Mouse (Mus musculus): ENCODE measurements around the gene Ifnar1. TPM values are rescaled to one million over a fixed set of nuclear protein-coding genes. Genes with fewer than 3 reads are reported as not detected.

The Ifnar1 gene
- polyA plus RNA-seq, 1 experiment from 2014 or later, result 40.9 TPM

DNA sequence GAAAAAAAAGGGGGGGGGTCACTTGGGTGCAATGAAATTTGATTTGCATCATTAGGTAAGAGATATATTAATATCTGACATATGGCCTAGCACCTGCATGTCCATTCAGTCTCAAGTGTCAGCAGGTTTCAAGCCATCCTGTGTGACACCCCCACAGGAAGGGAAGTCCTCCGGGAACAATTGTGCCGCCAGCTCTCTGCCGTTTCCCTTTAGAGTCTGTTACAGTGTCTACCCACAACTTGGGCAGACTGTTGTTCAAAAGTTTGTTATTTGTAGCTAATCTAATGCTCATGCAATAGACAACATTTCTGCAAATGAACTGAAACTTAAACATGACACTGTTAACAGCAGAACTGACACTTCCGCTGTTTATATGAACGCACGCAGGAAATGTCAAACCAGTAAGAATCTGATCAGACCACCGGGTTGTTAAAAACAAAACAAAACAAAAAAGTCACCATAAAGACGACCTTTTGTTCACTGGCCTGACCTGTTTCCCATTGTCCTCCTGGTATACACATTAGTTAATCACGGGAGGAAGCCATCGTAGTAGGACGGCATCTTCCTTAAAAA, 23.9 kb upstream of the Ifnar1 start:
- DNase-seq (ENCODE audit: low spot score), result no peak

DNA sequence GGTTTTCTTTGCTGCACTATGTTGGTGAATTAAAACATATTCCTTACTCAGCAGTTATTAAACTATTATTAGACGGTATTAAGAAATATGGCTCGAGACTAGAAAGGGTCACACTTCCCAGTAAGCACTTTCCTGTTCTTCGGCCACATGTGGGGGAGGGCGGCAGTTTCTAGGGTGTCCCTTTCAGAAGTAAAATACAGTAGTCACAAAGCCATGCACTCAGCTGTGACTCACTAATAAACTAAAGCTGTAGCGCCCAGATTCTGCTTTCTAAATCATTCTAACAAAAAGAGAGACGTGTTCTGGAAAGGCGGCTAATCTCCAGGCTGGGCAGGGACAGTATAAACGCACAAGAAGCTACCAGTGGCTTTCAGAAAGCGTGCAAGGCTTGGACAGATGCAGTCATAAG, 23.3 kb upstream of the Ifnar1 start:
- DNase-seq (ENCODE audit: low spot score), result no peak

DNA sequence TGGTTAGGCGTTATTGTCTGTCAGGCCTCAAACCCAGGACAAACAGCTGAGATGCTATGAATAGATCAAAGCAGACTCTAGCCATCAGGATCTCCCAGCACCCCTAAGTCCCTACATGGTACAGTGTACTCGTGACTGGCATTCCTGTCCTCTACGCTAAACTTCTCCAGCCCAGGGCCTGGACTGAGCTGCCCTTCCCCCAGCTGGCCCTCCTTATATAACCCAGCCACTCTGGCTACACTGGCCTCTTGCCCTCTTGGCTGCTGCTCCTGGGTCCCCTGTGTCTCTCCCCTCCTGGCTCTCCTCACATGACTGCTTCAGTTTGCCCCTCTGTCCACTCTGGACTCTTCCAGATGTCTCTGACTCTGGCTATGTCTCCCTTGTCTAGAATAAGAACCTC, 22.4 kb upstream of the Ifnar1 start:
- DNase-seq (ENCODE audit: low spot score), result no peak

DNA sequence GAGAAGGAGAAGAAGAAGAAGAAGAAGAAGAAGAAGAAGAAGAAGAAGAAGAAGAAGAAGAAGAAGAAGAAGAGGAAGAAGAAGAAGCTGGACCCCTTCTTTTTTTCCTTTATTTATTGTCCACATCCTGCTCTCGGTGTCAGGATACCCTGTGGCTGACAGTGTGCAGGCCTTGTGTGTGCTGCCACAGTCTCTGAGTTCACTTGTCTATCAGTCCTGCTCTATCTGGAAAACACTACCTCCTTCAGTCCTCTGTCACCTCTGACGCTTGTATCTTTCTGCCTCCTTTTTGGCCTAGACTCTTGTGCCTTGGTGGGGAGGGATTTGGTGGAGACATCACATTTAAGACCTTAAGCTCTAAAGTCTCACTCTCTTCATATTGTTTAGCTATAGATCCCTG, 21.6 kb upstream of the Ifnar1 start:
- no peak for DNase-seq (ENCODE audit: low spot score)

DNA sequence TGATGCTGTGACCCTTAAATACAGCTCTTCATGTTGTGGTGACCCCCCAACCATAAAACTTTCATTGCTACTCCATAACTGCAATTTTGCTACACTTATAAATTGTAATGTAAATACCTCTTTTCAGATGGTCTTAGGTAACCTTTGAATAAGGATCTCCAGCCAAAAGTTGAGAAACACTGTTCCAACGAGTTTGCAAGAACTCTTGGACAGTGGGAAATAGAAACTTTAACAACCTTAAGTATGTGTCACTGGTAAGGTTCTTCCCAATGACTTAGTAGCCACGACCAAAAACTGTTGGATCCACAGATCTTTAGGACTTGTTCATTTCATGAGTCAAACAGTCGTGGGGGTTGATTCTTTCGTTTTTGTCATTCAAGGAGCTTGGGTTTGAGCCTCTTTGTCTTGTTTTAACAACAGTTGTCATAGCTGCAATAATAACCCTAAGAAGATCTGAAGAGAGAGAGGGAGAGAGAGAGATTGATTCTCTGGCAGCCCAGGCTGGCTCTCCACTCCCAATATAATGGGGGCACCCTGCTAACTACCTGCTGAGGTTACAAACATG, 21.1 kb upstream of the Ifnar1 start:
- DNase-seq (ENCODE audit: low spot score), result no peak

DNA sequence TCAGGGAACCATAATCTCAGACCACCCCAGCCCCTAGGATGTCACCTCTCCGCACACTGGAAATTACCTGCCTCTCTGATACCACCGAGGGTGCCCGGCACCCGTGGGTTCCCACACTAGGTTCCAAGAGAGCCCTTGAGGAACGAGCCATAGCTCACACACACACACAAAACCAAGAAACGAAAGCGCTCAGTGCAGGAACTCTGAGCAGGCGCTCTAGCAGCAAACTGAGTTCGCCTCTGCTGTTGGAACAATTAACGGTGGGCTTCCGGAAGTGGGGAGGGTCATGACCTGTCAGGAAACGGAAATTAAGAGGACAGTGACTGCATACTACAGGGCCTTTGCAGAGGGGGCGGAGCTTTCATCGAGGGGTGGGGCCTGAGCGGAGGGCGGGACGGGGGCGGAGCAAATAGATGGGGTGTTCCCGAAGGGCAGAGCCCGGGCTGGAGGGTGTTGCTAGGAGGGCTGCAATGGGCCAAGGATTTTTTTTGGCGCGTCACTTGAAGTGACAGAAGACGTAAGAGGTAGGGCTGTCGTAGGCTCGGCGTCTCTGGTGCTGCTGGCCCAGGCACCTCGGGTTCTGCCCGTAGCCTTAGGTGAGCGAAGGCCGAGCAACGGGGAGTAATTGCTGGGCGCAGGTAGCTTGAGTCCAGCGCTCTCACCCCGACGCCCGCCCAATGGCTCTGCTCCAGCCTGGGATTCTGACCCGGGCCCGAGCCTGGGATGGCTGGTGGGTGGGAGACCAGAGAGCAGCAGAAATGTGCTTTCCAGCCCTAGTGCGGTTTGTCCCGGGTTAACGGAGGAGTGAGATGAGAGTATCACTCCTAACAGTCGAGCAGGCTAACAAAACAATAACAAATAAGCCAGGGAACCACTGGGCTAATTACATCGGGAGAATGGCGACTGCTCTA, 20.2 kb upstream of the Ifnar1 start:
- peak; percentile 95 for DNase-seq (ENCODE audit: low spot score)

DNA sequence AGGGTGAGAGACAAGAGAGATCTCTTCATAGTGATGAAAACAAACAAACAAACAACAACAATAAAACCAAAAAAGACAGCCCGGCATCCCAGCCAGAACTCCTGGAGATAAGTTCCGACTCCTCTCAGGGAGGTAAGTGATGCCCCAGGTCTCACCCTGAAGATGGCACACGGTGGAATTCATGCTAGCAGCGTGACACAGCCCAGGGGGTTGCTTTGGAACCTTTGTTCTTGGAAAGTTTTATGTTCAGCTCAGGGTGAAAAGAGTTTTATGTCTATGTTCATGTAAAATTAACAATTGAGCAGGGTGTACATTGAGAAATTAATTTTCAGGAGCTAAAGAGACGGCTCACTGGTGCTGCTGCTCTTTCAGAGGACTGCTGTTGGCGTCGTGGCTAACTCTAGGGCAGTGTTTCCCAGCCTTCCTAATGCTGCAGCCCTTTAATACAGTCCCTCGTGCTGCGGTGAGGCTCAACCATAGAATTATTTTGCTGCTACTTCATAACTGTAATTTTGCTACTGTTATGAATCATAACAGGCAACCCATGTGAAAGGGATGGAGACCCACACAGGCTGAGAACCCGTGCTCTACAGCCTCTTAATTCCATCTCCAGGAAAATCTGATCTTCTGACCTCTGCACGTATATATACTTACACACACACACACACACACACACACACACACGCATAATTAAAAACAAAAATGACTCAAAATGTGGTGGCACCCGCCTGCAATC, 19.4 kb upstream of the Ifnar1 start:
- DNase-seq (ENCODE audit: low spot score), result peak; percentile 23

DNA sequence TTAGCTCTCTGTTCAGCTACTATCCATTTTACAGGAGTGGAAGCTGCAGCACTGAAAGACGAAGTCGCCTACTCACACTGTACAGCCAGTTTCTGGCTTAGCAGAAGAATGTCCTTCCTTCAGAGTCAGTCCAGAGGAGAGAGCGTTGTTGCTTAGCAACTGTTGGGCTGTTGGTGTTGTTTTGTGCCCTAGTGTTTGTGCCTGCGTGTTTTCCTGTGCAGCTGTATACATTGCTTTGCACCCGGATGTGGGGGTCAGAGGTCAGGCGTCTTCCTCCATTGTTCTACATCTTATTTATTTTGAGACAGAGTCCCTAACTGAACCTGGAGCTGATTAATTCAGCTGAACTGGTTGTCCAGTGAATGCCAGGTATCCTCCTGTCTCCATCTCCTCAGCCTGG, 18.5 kb upstream of the Ifnar1 start:
- DNase-seq (ENCODE audit: low spot score), result peak; percentile 65

DNA sequence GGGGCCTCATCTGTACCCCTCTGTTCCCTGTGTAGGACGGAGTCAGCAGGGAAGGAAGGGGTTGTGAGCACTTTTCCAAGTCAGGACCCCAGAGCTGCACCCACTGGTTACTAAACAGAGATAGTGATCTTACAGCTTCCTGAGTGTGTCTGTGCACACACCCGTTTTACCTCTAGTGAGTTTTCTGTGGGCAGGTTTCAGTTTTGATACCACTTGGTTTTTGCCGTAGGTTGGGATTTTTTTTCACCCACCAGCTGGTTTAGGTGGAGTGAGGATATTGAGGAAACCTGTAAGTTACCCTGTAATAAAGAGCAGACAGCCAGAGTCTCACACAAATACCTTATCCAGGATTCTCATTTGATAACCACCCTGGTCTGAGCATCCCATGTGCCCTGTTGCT, 14.6 kb upstream of the Ifnar1 start:
- DNase-seq (ENCODE audit: low spot score), result peak; percentile 32

DNA sequence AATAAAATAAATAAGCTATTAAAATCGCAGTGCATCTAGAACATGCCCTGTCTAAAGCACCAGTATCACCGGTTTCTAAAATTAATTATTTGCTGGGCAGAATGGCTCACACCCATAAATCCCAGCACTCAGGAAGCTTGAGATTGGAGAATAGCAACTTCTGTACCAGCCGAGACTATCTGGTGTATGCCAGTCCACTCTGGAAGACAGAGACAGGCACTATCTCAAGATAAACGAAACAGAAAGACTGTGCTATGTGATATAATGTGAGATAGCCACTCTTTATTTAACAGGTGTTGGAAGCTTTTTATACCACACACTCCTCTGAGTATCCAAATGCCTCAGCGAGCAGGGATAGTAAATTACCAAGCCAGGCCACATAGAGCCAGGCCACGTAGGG, 13.6 kb upstream of the Ifnar1 start:
- no peak for DNase-seq (ENCODE audit: low spot score)

DNA sequence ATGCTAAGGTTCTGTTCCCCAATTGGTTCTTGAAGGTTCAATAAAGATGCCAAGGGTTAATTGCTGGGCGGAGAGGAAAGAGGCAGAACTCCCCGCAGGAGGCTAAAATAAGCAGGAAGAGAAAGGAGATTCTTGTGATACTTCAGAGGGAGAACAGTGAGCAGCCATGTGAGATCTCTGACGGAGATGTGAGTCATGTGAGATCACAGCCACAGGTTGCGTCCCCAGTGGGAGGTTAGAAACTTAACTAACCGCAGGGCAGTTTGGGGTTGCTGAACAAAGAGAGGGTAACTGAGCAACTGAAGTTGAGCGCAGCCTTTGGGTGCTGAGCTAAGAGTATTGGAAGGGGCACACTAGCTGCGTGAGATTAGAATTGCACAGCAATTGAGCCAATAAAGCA, 9.3 kb upstream of the Ifnar1 start:
- DNase-seq (ENCODE audit: low spot score), result peak; percentile 77

DNA sequence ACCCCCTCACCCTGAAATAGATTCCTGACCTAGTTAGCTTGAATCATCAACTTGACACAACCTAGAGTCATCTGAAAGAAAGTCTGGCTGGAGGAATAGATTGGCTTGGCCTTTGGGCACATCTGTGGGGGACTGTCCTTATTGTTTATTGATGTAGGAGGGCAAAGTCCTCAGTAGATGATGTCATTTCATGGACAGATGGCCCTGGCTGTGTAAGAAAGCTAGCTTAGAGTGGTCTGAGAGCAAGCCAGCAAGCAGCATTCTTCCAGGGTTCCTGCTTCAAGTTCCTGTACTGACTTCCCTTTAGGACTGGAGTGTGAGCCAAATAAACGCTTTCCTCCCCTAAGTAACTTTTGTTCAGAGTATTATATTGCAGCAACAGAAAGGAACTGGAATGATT, 7.0 kb upstream of the Ifnar1 start:
- DNase-seq (ENCODE audit: low spot score), result no peak

DNA sequence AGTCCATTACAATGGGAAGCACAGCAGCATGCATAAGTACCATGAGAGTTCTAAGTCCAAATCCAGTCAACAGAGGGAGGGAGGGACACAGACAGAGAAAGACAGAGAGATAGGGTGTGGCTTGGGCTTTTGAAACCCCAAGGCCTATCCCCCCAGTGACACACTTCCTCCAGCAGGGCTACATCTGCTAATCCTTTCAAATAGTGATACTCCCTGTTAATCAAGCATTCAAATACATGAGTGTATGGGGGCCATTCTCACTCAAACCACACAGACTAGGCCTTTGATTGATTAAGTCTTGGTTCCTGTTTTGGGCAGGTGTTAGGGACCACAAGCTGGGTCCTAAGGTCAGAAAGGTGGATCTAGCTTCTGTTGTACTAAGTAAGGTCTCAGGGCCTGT, 4.5 kb upstream of the Ifnar1 start:
- no peak for DNase-seq (ENCODE audit: low spot score)

DNA sequence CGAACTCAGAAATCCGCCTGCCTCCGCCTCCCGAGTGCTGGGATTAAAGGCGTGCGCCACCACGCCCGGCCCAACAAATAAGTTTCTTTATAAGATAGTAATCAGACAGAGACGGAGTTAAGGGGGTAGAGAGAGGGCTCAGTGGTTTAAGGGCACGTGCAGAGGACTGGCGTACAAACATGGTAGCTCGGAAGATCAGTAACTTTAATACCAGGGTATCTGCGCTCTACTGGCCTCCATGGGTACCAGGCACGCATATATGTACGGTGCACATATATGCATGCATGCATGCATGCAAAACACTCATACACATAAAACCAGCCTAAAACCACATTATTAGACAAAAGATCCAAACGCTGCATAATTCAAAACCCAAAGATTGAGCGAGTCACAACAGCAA, 651 bp upstream of the Ifnar1 start:
- no peak for DNase-seq (ENCODE audit: low spot score)

DNA sequence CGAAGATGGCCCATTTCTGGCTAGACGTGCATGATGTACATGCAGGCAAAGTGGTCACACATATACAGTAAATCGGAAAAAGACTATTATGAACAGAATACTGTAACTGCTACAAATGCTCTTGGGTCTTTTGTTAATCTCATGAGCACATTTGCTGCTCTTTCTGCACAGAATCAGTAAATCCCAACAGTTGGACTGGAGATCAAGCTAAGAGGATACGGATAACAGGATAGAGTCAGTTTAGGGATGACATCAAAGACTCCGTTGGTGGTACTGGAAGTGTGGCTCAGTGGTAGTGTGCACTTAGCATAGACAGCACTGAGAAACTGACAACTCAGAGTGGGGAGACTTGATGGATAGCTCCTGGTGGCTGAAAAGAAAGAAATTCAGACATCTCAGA, 803 bp downstream of the Ifnar1 start:
- peak; percentile 18 for DNase-seq (ENCODE audit: low spot score)

DNA sequence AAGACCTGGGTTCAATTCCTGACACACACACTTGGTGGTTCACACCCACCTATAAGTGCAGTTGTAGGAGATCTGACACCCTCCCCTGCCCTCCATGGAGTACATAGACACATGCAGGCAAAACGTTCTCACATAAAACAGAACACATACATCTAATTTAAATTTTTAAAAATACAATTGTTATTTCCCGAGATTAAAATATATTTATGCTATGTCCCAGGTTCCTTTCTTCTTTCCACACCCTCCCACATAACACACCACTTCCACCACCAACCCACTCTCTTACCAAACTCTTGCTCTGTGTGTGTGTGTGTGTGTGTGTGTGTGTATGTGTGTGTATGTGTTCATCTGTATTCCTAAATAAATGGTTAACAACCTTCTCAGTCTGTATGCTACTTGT, 3.0 kb downstream of the Ifnar1 start:
- no peak for DNase-seq (ENCODE audit: low spot score)

DNA sequence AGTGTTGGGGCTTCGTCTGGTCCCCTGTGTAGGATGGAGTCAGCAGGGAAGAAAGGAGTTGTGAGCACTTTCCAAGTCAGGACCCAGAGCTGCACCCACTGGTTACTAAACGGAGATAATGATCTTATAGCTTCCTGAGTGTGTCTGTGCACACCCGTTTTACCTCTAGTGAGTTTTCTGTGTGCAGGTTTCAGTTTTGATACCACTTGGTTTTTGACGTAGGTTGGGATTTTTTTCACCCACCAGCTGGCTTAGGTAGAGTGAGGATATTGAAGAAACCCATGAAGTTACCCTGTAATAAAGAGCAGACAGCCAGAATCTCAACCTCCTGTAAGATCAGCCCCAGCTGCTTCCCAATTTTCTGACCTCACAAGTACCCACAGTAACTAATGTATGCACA, 5.9 kb downstream of the Ifnar1 start:
- peak; percentile 28 for DNase-seq (ENCODE audit: low spot score)

DNA sequence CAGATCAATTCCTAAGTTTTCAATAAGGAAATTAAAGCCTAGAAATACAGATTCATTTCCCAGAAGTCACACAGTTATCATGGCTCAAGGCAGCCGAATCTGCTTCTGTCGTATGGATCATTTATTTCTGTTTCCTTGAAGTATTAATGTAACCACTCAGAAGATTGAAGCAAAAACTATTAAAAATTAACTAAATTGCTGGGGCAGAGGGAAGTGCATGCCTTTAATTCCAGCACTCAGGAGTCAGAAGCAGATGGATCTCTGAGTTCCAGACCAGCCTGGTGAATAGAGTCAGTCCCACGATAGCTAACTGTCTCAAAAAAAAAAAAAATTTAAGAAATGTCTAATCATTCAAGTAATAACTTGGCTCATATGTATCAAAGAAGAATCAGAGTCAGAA, 6.4 kb downstream of the Ifnar1 start:
- no peak for DNase-seq (ENCODE audit: low spot score)

DNA sequence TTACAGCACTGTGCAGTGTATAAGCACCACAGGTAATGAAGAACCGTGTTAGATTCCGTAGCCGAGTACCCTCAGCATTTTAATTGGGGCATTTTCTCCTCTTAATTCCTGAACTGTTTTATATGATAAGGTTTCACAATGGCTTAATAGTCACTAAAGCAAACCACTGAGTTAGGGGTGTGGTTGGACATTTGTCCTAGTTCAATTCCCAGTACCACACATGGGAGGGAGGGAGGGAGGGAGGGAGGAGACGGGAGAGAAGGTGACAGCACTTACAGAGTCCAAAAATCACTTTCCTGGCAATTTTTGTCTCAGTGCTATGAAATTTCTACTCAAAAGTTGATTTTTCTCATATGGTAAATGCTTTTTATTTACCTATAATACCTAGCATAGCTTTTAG, 10.5 kb downstream of the Ifnar1 start:
- no peak for DNase-seq (ENCODE audit: low spot score)

DNA sequence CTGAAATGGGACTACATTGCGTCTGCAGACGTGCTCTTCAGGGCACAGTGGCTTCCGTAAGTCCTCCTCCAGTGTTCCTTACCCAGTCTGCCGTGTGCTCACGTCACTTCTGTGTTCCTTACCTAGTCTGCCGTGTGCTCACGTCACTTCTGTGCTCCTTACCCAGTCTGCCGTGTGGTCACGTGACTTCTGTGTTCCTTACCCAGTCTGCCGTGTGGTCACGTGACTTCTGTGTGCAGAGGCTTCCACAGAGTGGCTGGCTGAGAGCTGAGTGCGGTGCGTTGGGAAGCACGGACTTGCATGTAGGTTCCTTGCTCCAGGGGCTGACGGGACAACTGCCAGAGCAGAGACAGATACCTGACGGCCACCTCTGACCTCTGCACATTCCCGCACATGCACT, 11.2 kb downstream of the Ifnar1 start:
- no peak for DNase-seq (ENCODE audit: low spot score)

DNA sequence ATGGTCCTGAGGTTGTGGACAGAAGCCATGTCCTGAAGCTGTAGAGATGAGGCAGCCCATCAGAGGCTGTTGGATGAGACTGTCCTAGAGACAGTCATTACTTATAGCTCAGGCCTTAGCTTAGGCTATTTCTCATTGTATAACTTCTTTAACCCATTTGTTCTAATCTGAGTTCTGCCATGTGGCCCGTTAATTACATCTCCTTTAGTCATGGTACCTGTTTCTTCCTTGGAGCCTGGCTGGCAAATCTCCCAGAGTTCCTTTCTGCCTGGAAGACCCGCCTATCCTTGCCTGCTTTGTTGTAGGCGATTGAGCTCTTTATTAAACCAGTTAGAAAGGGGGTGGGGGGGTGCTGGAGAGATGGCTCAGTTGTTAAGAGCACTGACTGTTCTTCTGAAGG, 11.7 kb downstream of the Ifnar1 start:
- no peak for DNase-seq (ENCODE audit: low spot score)

DNA sequence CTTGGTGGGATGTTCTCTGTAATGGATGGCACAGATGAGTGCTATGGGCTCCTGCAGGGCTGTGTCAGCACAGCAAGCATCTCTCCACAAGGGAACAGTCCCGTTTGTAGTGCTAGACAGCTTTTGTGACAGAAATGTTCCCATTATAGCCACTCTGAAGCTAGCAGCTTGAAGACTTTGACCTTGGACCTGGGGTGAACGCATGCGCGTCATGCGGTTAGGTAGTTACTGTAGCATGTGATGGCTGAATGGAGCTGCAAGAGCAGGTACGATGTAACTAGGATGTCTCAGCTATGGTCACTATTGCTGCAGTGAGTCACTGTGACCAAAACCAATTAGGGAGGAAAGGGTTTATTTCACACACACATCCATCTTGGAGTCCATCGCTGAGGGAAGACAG, 13.0 kb downstream of the Ifnar1 start:
- DNase-seq (ENCODE audit: low spot score), result no peak

Data from thymus, postnatal 0 days (tissue).